ENCODE assay signal across 12 mouse cellular contexts in genomic region chr19:47465467-47465866, GRCm38 (mm10). TPM values are rescaled to one million over a fixed set of nuclear protein-coding genes. Genes with fewer than 3 reads are reported as not detected.
DNase-seq lines count a peak whose midpoint lies in the region; ATAC-seq and TF ChIP-seq lines count a peak whose summit lies in the region.
"Had no signal": no experiment of that assay in that cellular context is flagged by ENCODE, and none has a peak within 500 bp of the region (broad histone marks: within the 10 kb centered on the region; RNA-seq: fewer than 3 reads in every experiment).

No protein-coding gene starts in this region.

- in situ Hi-C loops in CH12.LX (cut with MboI; ENCODE audit: low pct_ligation_motif_present, low pct_unique_long_range_greater_than_20kb, low sequenced_read_pairs): loop anchor here (5.0 kb wide), 1 partner anchor 108 kb away; no protein-coding TSS in a partner anchor

- dilution Hi-C loops in CH12.LX (cut with MboI; ENCODE audit: extremely low pct_ligation_motif_present, extremely low pct_unique_long_range_greater_than_20kb, low sequenced_read_pairs): no loop called here

- WGBS in hindbrain, embryonic 12.5 days: 64% methylated on average over 9 of the region's 9 CpGs
- 60% methylated on average over 9 of the region's 9 CpGs for WGBS in hindbrain, embryonic 14.5 days
- WGBS in liver, embryonic 11.5 days: 42% methylated on average over 9 of the region's 9 CpGs

- H3K79me2 ChIP-seq in CH12.LX (replicated peaks; ENCODE audit: control insufficient read depth, extremely low read depth, insufficient read depth, poor library complexity, severe bottlenecking): no peaks in the 10 kb centered on the region

- no peak for TF ChIP-seq POLR2A in CH12.LX (IDR thresholded peaks at IDR 0.05; ENCODE audit: low read depth, low read length)

- H3K9me3 ChIP-seq in hindbrain, embryonic 12.5 days (replicated peaks): no peaks in the 10 kb centered on the region
- no peaks in the 10 kb centered on the region for H3K9me3 ChIP-seq in hindbrain, embryonic 14.5 days (ENCODE audit: control insufficient read depth, low read length)
- peaks cover 10% of the 10 kb centered on the region for H3K9me3 ChIP-seq in CH12.LX (replicated peaks; ENCODE audit: low read length)
- no peaks in the 10 kb centered on the region for H3K9me3 ChIP-seq in liver, embryonic 11.5 days (ENCODE audit: control insufficient read depth, low read length)
- H3K9me3 ChIP-seq: heart, embryonic 13.5 days had no signal

- no peak overlapping the region for H3K9ac ChIP-seq in hindbrain, embryonic 12.5 days
- no peak overlapping the region for H3K9ac ChIP-seq in hindbrain, embryonic 14.5 days
- no peak overlapping the region for H3K9ac ChIP-seq in CH12.LX (ENCODE audit: insufficient read depth, low read depth)
- H3K9ac ChIP-seq in liver, embryonic 11.5 days (ENCODE audit: low read depth, low read length): no peak overlapping the region

- H3K4me1 ChIP-seq in hindbrain, embryonic 12.5 days: peaks cover 30% of the 10 kb centered on the region
- peaks cover 22% of the 10 kb centered on the region for H3K4me1 ChIP-seq in hindbrain, embryonic 14.5 days (replicated peaks; ENCODE audit: control insufficient read depth, insufficient read depth, low read length)
- peaks cover 0 to 8% of the 10 kb centered on the region in 2 experiments; a peak in 2 of 4 replicates for H3K4me1 ChIP-seq in CH12.LX (ENCODE audit: control insufficient read depth in 1 of 2, insufficient read depth in 2 of 2)
- peaks cover 23% of the 10 kb centered on the region for H3K4me1 ChIP-seq in liver, embryonic 11.5 days (replicated peaks; ENCODE audit: control insufficient read depth, insufficient read depth, low read length)

- peak overlapping the region; percentile 91; the same call in 1 of the 2 replicates for H3K27ac ChIP-seq in hindbrain, embryonic 12.5 days
- H3K27ac ChIP-seq in hindbrain, embryonic 14.5 days: no peak overlapping the region
- no peak overlapping the region for H3K27ac ChIP-seq in CH12.LX (ENCODE audit: insufficient read depth, low read depth)
- H3K27ac ChIP-seq in liver, embryonic 11.5 days (ENCODE audit: low read depth, low read length): peak overlapping the region; percentile 30; the same call in 1 of the 2 replicates

- H3K27me3 ChIP-seq in hindbrain, embryonic 12.5 days: no peaks in the 10 kb centered on the region
- H3K27me3 ChIP-seq in hindbrain, embryonic 14.5 days (ENCODE audit: control insufficient read depth, insufficient read depth, low read length): no peaks in the 10 kb centered on the region
- H3K27me3 ChIP-seq in CH12.LX (replicated peaks): no peaks in the 10 kb centered on the region
- no peaks in the 10 kb centered on the region for H3K27me3 ChIP-seq in liver, embryonic 11.5 days (replicated peaks; ENCODE audit: control insufficient read depth, insufficient read depth, low read length)
- H3K27me3 ChIP-seq: heart, embryonic 13.5 days had no signal

- TF ChIP-seq CTCF in CH12.LX (conservative IDR thresholded peaks at IDR 0.05 in 1 of 2, IDR thresholded peaks at IDR 0.05 in 1 of 2; ENCODE audit: low read depth in 2 of 2, low read length in 2 of 2): peak in 1 of 2 experiments; percentile 37; a peak in 2 of 4 replicates

- no peak overlapping the region for H3K4me3 ChIP-seq in hindbrain, embryonic 12.5 days
- no peak overlapping the region for H3K4me3 ChIP-seq in hindbrain, embryonic 14.5 days (replicated peaks; ENCODE audit: low read length)
- no peak overlapping the region for H3K4me3 ChIP-seq in CH12.LX (replicated peaks in 1 of 3; ENCODE audit: low read depth in 2 of 3, low read length in 2 of 3, poor library complexity in 1 of 3)
- no peak overlapping the region for H3K4me3 ChIP-seq in liver, embryonic 11.5 days (ENCODE audit: low read depth, low read length)

- H3K4me2 ChIP-seq in hindbrain, embryonic 12.5 days (replicated peaks): no peak overlapping the region
- no peak overlapping the region for H3K4me2 ChIP-seq in hindbrain, embryonic 14.5 days (replicated peaks)
- H3K4me2 ChIP-seq in CH12.LX (ENCODE audit: insufficient read depth, low read depth, poor library complexity, severe bottlenecking): no peak overlapping the region
- H3K4me2 ChIP-seq in liver, embryonic 11.5 days: peak overlapping the region; percentile 97

- ATAC-seq in hindbrain, embryonic 12.5 days (ENCODE audit: low FRiP score): no peak
- no peak for ATAC-seq in hindbrain, embryonic 14.5 days (ENCODE audit: low FRiP score)
- no peak for ATAC-seq in liver, embryonic 11.5 days (replicated peaks; ENCODE audit: low FRiP score)
- ATAC-seq in cerebellum, adult (ENCODE audit: insufficient number of reproducible peaks, low FRiP score, low TSS enrichment): no peak
- no peak for ATAC-seq in activated CD4-positive, CD25-positive, alpha-beta regulatory T cell, adult 4 months

- no peak for TF ChIP-seq EP300 in CH12.LX (IDR thresholded peaks at IDR 0.05; ENCODE audit: low read length)

- DNase-seq in hindbrain, embryonic 14.5 days (ENCODE audit: low spot score): no peak
- peak; percentile 37 for DNase-seq in 416B (ENCODE audit: low read depth)
- DNase-seq in CH12.LX (ENCODE audit: extremely low read depth): no peak
- no peak for DNase-seq in liver, embryonic 11.5 days (ENCODE audit: low spot score)
- no peak for DNase-seq in right cerebral cortex, postnatal 10 days (ENCODE audit: low spot score in 2 of 2)
- DNase-seq: adrenal gland, postnatal 10 days; cerebellum, postnatal 25 days; kidney, adult 9 months had no signal

- no peaks in the 10 kb centered on the region for H3K36me3 ChIP-seq in hindbrain, embryonic 12.5 days
- H3K36me3 ChIP-seq in hindbrain, embryonic 14.5 days (replicated peaks; ENCODE audit: control insufficient read depth, insufficient read depth): no peaks in the 10 kb centered on the region
- H3K36me3 ChIP-seq in CH12.LX (replicated peaks in 1 of 2; ENCODE audit: control insufficient read depth in 1 of 2, insufficient read depth in 1 of 2, low read length in 1 of 2): peaks cover 0 to 15% of the 10 kb centered on the region in 2 experiments
- H3K36me3 ChIP-seq in liver, embryonic 11.5 days (ENCODE audit: control insufficient read depth, insufficient read depth, low read length): no peaks in the 10 kb centered on the region

- peak; percentile 12 for TF ChIP-seq RAD21 in CH12.LX (IDR thresholded peaks at IDR 0.05; ENCODE audit: low read depth, low read length)

TF ChIP-seq in CH12.LX, 34 proteins besides CTCF, POLR2A, EP300 and RAD21:
- TF ChIP-seq MAZ (IDR thresholded peaks at IDR 0.05; ENCODE audit: low read depth, low read length) (no peak), SMC3 (IDR thresholded peaks at IDR 0.05; ENCODE audit: low read depth, low read length) (peak; percentile 35)

RNA-seq across cellular contexts. Expression of gene Sh3pxd2a, which starts 1.3 kb away (rescaled TPM):
- 3.9 and 5.4 TPM in 2 replicates for polyA plus RNA-seq in hindbrain, embryonic 12.5 days (2016; fragmentation: Nextera tagmentation; extraction: Ambion mirVana)
- polyA plus RNA-seq in hindbrain, embryonic 14.5 days (2014; fragmentation: Nextera tagmentation; extraction: Ambion mirVana): 2.8 and 3.0 TPM in 2 replicates
- total RNA-seq in CH12.LX (2012; rRNA removed) (2.4 and 3.2 TPM in 2 replicates), CH12.LX (2014; rRNA removed) (1.2 and 1.3 TPM in 2 replicates)
- 4.6 and 4.9 TPM in 2 replicates for polyA plus RNA-seq in CH12.LX (2012; ENCODE audit: insufficient read length, low read depth)
- 2.9 and 3.6 TPM in 2 replicates for polyA plus RNA-seq in liver, embryonic 11.5 days (2014; fragmentation: Nextera tagmentation; extraction: Ambion mirVana)
- polyA plus RNA-seq in activated CD4-positive, CD25-positive, alpha-beta regulatory T cell, adult 4 months (2017; shearing (Covaris generic)): under 1 TPM; 0.60 to 0.79 TPM

Comparison
In these comparisons a context has a peak if more than half of its experiments do, and no peak if none do; other contexts are left out.
1. H3K27ac ChIP-seq: peak in hindbrain, embryonic 12.5 days (single experiment) and liver, embryonic 11.5 days (single experiment); none in hindbrain, embryonic 14.5 days (single experiment) and CH12.LX (single experiment).